8 mouse cellular contexts compared by ENCODE assay signal in genomic region chr11:106536253-106536912, GRCm38 (mm10). TPM values are rescaled to one million over a fixed set of nuclear protein-coding genes. Genes with fewer than 3 reads are reported as not detected.
DNase-seq lines count a peak whose midpoint lies in the region; ATAC-seq lines count a peak whose summit lies in the region.

No protein-coding gene starts in this region.

- H3K9ac ChIP-seq in midbrain, embryonic 13.5 days (replicated peaks): peak overlapping the region; percentile 21

- 38% methylated on average over 11 of the region's 11 CpGs for WGBS in midbrain, embryonic 13.5 days

- peak; percentile 42 for DNase-seq in layer of hippocampus, adult 9-11 months
- DNase-seq in layer of hippocampus, postnatal 25 days (ENCODE audit: extremely low spot score in 1 of 2, low spot score in 1 of 2): no peak
- DNase-seq in embryo, embryonic 9.5 days (ENCODE audit: extremely low spot score): no peak
- no peak for DNase-seq in natural killer cell, adult 2 months (ENCODE audit: low spot score in 2 of 2)
- DNase-seq in adrenal gland, postnatal 4 days (ENCODE audit: low spot score in 2 of 2): no peak

- no peak overlapping the region for H3K4me2 ChIP-seq in midbrain, embryonic 13.5 days (replicated peaks)

- no peak overlapping the region for H3K4me3 ChIP-seq in brown adipose tissue, adult 24 weeks (ENCODE audit: insufficient read depth, low read depth, low read length)
- H3K4me3 ChIP-seq in midbrain, embryonic 13.5 days (replicated peaks): no peak overlapping the region

- ATAC-seq in granulocyte monocyte progenitor cell, adult 5-6 weeks (replicated peaks; ENCODE audit: poor library complexity, severe bottlenecking): peak; percentile 85
- peak; percentile 75 for ATAC-seq in midbrain, embryonic 13.5 days

- no peaks in the 10 kb centered on the region for H3K9me3 ChIP-seq in midbrain, embryonic 13.5 days

- H3K36me3 ChIP-seq in midbrain, embryonic 13.5 days: peaks cover 17% of the 10 kb centered on the region; the same call in 1 of the 2 replicates

- H3K4me1 ChIP-seq in brown adipose tissue, adult 24 weeks (ENCODE audit: control insufficient read depth, insufficient read depth, insufficient read length, low read length): 0 out of 2 replicates have a peak, but pooled peaks cover 5% of the 10 kb centered on the region
- peaks cover 15% of the 10 kb centered on the region for H3K4me1 ChIP-seq in midbrain, embryonic 13.5 days (replicated peaks)

- H3K27me3 ChIP-seq in midbrain, embryonic 13.5 days: no peaks in the 10 kb centered on the region

- peak overlapping the region; percentile 52; the same call in 1 of the 2 replicates for H3K27ac ChIP-seq in brown adipose tissue, adult 24 weeks (replicated peaks; ENCODE audit: low read depth, low read length)
- peak overlapping the region; percentile 82 for H3K27ac ChIP-seq in midbrain, embryonic 13.5 days

RNA-seq across cellular contexts. Expression of gene Ern1, which starts 48.7 kb away (rescaled TPM):
- 1 to 10 TPM; 8.9 TPM for total RNA-seq in layer of hippocampus, postnatal 25 days (2021)
- 3.2 and 5.0 TPM in 2 replicates for polyA plus RNA-seq in brown adipose tissue, adult 24 weeks (2012; ENCODE audit: insufficient read depth, insufficient read length, missing spikeins)
- total RNA-seq in granulocyte monocyte progenitor cell, adult 5-6 weeks (2014; fragmentation: Nextera tagmentation): 81.3 and 84.3 TPM in 2 replicates
- total RNA-seq in granulocyte monocyte progenitor cell, adult 5-6 weeks (2017): 63.3 and 67.0 TPM in 2 replicates
- polyA plus RNA-seq in midbrain, embryonic 13.5 days (2015; fragmentation: Nextera tagmentation; extraction: Ambion mirVana): 6.5 and 6.7 TPM in 2 replicates
- total RNA-seq in adrenal gland, postnatal 4 days (2021): 10 to 100 TPM; 72.5 to 83.6 TPM

Comparison
In these comparisons a context has a peak if more than half of its experiments do, and no peak if none do; other contexts are left out.
1. RNA of gene Ern1, which starts 48.7 kb away (total RNA-seq): 72.5 to 83.6 TPM in adrenal gland, postnatal 4 days and 63.3 to 84.3 TPM in granulocyte monocyte progenitor cell, adult 5-6 weeks; 8.9 TPM in layer of hippocampus, postnatal 25 days; every median in the first group is over 4 times any median in the second.